Mouse (Mus musculus): ENCODE measurements at regions not wholly inside any gene's neighbourhood (a gene's known extent, or its start where the extent isn't known, plus 50 kb on each side); places are given as distances from the start of the nearest gene placed in this dataset.

DNA sequence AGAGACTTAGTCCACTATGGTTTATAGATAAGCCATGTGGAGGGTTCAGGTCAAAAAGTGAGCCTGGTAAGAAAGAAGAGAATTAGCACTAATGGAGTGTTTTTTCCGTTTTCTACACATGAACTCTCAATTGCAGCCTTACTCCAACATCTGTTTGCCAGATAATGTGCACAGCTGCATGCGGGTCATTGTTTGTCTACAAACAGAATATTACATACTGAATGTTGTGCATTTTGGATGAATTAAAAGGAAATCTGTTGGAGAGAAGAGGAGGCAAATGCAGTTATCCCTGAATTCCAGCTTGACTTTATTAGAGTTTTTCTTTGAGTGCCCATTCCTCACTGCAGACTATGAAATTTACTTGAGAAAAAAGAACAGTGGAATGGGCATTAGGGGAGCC, 269.1 kb upstream of the Dph6 start:
- no peak for TF ChIP-seq CTCF (IDR thresholded peaks at IDR 0.05; ENCODE audit: borderline replicate concordance, control insufficient read depth, extremely low read depth, insufficient read depth, low read length, poor library complexity)
- no peak for TF ChIP-seq POLR2A (IDR thresholded peaks at IDR 0.05; ENCODE audit: control insufficient read depth, extremely low read depth, insufficient read depth, low read length, poor library complexity)

Measured in thymus, adult 2 months (tissue).